Mouse (Mus musculus) adrenal gland, adult (tissue): ENCODE measurements around the gene Gm5741.

Experiments used
- DNase-seq, 2 experiments: peaks; one replicate each; pipeline ENCODE4 v3.0.0; 2022 to 2023; ENCODE audit warnings: low spot score in 1 of 2; ENCODE audit not compliant: inconsistent age in 2 of 2

The Gm5741 gene

DNA sequence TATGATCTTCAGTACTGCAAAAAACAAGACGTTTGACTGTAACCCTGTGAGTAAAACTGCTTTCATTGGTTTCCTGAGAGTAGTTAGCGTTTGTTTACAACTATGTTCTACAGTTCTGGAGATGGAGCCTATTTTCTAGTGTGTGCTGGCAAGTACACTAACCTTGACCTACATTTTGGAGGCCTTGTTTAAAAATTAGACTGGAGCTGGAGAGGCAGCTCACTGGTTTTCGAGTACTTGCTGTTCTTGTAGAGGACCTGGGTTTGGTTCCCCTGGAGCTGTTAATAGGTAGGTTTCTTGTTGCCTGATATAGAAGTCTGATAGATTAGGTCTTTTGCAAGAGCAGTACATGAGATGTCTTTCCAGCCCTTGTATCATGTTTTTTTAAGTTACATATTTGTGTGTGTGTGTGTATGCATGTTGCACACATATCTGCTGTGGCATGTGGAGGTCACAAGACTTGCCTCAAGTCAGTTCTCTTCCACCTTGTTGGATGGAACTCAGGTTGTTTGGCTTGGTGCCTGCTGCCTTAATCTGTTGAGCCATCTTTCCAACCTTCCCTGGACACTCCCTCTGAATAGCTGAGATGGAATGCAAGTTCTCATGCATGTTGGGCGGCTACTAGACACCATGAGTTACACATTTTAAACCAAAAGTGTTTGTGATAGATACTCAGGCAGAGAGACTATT, 35.0 kb downstream of the Gm5741 start:
- peak in 1 of 2 experiments; percentile 71 for DNase-seq

GRCm38 (mm10) chr8:85029271-85029670, 38.5 kb downstream of the Gm5741 start:
- DNase-seq: peak in 1 of 2 experiments; percentile 49

DNA sequence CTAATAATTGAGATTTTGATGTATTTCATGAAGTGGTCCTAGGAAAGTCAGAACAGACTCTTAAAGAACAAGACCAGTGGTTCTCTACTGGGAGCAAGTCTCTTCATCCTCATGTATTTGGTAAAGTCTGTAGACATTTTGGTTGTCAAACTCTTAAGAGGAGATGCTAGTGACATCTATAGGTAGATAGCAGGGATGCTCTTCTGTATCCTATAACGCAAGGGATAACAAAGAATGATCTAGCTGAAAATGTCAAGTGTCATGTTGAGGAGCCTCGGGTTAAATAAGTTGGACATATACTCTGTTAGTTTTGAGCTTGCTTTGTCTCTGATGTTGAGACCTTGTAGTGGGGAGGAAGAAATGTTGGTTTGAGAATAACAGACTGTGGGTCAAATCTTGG, 39.9 kb downstream of the Gm5741 start:
- DNase-seq: no peak

GRCm38 (mm10) chr8:85027516-85027855, 40.3 kb downstream of the Gm5741 start:
- no peak for DNase-seq

DNA sequence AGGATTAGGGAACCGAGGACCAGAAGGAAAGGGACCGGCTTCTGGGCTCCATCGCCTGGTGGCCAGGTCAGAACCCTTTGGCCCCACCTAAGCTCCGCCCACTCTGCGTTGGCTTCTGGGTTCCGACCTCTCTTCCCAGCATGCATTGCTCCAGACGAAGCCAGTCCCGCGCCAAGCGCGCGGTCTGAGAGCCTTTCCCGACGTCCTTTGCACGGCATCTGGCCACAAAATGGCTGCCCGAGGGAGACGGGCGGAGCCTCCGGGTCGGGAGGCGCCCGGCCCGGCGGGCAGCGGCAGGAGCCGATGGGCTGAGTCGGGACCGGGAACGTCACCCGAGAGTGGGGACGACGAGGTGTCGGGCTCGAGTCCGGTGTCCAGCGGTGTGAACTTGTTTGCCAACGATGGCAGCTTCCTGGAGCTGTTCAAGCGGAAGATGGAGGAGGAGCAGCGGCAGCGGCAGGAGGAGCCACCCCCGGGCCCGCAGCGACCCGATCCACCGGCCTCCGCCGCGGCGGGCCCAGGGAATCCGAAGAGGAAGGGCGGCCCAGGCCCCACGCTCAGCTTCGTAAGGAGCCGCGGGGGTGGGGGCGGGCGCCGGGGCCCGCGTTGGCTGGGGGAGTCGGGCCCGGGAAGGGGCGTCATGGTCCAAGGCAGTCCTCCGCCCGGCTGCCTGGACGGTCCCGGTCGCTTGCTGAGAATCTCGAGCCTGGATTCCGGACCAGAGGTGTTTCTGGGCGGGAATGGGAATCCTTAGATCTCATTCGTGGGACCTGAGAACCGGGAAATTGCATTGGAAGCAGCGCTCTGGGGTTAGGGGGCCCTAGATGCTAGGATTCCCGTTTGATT, 40.9 kb downstream of the Gm5741 start, which contains the start of gene Trir:
Gene Trir (plus strand): TSS at position 154 of the 846 bp plus-strand sequence.
- peak; percentile 98 to 99 for DNase-seq

GRCm38 (mm10) chr8:85025098-85025932, 42.5 kb downstream of the Gm5741 start, which contains the start of gene Asna1:
Gene Asna1 (minus strand): TSS chr8:85025281.
- DNase-seq: peak; percentile 84 to 96

- DNase-seq: no peak
Measured at GRCm38 (mm10) chr8:85023846-85024245, 43.9 kb downstream of the Gm5741 start.

DNA sequence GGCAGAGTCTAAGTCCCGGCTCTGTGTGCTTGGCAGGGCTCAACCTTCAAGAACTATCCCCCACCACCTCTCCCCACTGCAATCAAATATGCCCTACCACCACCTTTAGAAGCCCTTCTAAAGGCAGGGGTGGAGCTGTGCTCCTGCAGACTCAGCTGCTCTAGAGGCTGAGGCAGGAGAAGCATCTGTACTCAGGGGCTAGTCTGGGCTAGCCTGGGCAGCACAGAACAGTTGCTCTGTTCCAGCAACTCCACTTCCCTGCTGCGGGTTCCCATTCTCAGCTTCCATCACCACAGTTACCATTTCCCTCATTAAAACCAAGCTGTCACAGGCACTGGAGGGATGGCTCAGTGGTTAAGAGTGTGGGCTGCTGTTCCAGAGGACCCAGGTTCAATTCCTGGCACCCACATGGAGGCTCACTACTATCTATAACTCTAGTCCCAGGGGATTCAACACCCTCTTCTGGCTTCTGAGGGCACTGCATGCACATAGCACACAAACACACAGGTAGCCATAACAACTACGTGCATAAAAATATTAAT, 46.2 kb downstream of the Gm5741 start:
- DNase-seq: no peak
